Mouse (Mus musculus): ENCODE data around the gene Slc38a9.

GRCm38 (mm10) chr13:112686155-112686554 is 25.6 kb downstream of the Slc38a9 start:
- TF ChIP-seq CTCF (IDR thresholded peaks at IDR 0.05; ENCODE audit: low read depth) (no peak), EP300 (IDR thresholded peaks at IDR 0.05; ENCODE audit: low read depth) (no peak)
